Mouse (Mus musculus) cortical plate, adult 2 months (tissue): ENCODE measurements at regions not wholly inside any gene's neighbourhood (a gene's known extent, or its start where the extent isn't known, plus 50 kb on each side); places are given as distances from the start of the nearest gene placed in this dataset.

Source experiments
- H3K27ac ChIP-seq: fragments of 200-500 bp; 2 replicates; pipeline ENCODE4 v1.5.1; 2012; ENCODE audit warnings: low read length, control low read depth, inconsistent platforms; ENCODE audit not compliant: insufficient read depth
- H3K4me1 ChIP-seq: fragments of 200-500 bp; 2 replicates; pipeline ENCODE4 v1.6.1; 2011; ENCODE audit warnings: low read length; ENCODE audit not compliant: control insufficient read depth, insufficient read depth
- H3K4me3 ChIP-seq: fragments of 200-500 bp; 2 replicates; pipeline ENCODE4 v1.5.1; 2011; ENCODE audit warnings: mild to moderate bottlenecking, low read length, control low read depth; ENCODE audit not compliant: insufficient read depth
- CTCF ChIP-seq: fragments of 200-500 bp; IDR thresholded peaks from 2 replicates; pipeline ENCODE4 v1.5.1; 2011; ENCODE audit warnings: mild to moderate bottlenecking, control low read depth, low read length; ENCODE audit not compliant: insufficient read depth; ENCODE audit errors: extremely low read depth
- POLR2A ChIP-seq: fragments of 200-500 bp; IDR thresholded peaks from 2 replicates; pipeline ENCODE4 v1.6.1; 2011; ENCODE audit warnings: mild to moderate bottlenecking, low read length, control low read depth; ENCODE audit not compliant: insufficient read depth; ENCODE audit errors: extremely low read depth

DNA sequence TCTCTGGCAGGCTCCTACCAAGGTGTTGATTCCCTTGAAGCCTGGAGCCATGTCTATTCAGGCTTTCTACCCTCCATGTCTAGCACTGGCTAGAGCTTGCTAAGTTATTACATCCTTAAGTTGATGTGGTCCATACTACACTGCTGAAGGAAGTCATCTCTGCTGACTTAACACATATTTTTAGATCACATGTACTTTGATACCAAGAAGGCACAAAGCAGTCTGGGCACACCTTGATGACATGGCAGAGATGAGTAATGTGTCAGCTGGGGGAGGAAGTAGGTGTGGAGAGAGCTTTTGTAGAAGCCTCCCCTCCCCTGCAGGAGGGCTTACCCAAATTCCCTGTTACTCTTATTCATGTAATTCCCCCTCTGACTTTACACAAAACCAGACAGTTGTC, 187.6 kb upstream of the Prdm1 start:
- TF ChIP-seq CTCF (no peak), POLR2A (no peak)
- Histone ChIP-seq H3K27ac (no peak overlapping the region), H3K4me1 (no peaks in the 10 kb centered on the region), H3K4me3 (no peak overlapping the region)

DNA sequence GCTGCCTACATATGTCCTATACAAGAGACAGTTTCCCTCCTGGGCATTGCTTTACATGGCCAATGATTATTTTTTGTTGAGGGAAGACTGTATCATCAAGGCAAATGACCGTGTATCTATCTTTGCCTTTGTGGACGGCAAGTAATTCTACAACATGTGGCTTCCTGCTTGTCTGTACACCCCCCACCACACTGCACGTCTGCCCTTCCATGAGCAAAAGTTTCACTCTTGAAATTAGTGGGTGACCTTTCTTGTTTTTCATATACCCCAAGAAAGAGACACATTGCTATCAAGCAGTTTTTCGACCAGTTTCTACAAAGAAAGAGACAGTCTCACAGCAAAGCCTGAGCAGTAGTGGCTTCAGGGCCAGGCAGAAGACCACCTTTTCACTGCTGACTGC, 180.5 kb upstream of the Prdm1 start:
- Histone ChIP-seq H3K4me1 (no peaks in the 10 kb centered on the region), H3K4me3 (no peak overlapping the region), H3K27ac (no peak overlapping the region)
- no peak for TF ChIP-seq CTCF
- no peak for TF ChIP-seq POLR2A

DNA sequence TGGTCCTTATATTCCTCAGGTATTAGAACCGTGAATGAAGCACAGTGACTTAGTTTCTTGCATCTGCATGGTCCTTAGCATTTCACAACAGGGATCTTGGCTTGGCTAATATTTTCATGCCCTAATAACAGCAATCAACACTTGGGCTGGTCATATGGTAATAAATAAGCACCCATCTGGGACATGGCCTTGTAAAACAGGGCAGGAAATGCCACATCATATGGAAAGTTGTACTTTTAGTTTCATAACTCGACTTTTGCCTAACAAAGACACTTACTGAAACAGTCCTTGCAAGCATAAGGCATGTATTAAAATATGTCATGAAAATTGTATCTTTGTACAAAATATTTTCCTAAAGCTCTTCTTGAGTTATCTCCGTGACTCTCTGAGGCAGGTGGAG, 175.8 kb upstream of the Prdm1 start:
- TF ChIP-seq CTCF, result no peak
- TF ChIP-seq POLR2A, result no peak
- Histone ChIP-seq H3K27ac (no peak overlapping the region), H3K4me1 (no peaks in the 10 kb centered on the region), H3K4me3 (no peak overlapping the region)

DNA sequence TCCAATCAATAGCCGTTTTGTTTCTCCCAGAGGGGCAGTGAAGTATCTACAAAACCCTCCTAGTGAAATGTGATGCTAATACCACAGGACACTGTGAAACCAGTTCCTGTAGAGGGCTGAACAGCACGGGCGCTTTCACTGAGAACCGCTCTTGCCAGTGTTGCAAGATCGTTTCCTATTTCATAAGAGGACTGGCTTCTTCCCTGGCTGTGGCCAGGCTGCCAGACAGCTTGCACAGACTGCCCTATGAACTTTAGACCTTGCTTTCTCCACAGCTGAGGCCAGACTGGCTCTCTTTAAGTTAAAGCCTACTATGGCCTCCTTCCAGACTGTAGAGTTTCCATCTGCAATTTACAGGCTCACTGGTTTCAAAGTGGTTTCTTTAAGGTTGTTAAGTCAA, 173.8 kb upstream of the Prdm1 start:
- H3K4me1 ChIP-seq, result no peaks in the 10 kb centered on the region
- H3K27ac ChIP-seq, result no peak overlapping the region
- H3K4me3 ChIP-seq, result no peak overlapping the region
- TF ChIP-seq CTCF (no peak), POLR2A (no peak)

DNA sequence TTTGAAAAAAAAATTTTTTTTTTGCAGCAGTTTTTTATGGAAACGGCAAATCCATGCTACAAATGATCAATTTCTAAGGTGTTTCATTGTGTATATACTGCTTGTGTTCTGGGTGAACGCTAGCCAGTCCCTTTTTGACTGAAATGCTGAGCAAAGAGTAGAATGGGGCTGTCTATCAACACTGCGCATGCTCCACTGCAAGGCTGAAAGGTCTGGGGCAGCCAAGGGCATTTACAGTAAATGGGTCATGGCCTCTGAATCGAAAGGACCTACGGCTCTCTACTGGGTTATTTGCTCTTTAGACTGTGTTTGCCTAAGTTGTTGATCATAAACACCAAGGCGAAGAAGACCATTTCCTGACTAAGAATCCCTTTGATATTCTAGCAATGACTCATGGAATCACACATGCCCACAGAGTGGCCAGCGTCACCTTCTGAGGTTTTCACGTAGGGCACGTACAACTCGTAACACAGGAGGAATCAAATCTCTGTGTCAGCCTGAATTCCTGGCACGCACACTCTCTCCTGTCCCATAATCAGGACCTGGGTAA, 171.8 kb upstream of the Prdm1 start:
- TF ChIP-seq CTCF (no peak), POLR2A (no peak)
- no peaks in the 10 kb centered on the region for H3K4me1 ChIP-seq
- H3K27ac ChIP-seq, result no peak overlapping the region
- H3K4me3 ChIP-seq, result no peak overlapping the region

DNA sequence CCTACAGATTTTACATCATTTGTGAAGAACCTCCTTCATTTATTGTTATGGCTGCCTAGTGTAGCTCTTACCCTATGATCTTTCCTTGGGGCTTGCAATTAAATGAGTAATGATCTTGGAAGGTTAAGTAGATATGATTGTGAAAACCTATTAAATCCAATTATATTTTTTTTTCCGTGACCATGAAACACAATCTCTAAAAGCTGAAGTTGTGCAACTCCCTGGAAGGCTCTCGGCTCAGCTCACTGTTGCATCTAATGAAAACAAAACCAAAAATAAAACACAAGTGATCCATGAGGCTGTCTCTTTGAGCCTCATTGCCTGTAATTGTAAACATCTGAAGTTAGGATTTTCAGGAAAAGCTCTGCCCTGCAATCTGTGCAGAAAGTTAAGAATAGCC, 169.7 kb upstream of the Prdm1 start:
- Histone ChIP-seq H3K27ac (no peak overlapping the region), H3K4me1 (no peaks in the 10 kb centered on the region), H3K4me3 (no peak overlapping the region)
- no peak for TF ChIP-seq POLR2A

DNA sequence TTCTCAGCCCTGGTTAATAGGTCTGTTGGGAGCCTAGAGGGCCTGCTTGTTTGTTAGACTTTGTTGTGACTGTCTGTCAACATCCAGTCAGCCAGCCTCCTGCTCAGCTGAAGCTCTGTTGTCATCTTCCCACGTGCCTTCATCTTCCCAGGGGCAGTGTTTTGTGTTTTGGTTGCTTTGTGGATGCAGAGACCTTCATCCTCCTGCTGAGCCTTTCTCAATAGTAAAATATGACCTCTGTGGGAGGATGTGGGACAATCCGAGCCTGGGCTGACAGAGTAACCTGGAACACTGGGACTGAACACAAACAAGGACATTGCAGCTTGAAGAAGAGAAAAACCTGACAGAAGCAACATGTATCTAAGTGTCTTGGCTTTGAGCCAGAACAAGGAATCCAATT, 168.7 kb upstream of the Prdm1 start:
- Histone ChIP-seq H3K4me3 (no peak overlapping the region), H3K27ac (no peak overlapping the region), H3K4me1 (no peaks in the 10 kb centered on the region)
- TF ChIP-seq POLR2A (no peak), CTCF (no peak)

DNA sequence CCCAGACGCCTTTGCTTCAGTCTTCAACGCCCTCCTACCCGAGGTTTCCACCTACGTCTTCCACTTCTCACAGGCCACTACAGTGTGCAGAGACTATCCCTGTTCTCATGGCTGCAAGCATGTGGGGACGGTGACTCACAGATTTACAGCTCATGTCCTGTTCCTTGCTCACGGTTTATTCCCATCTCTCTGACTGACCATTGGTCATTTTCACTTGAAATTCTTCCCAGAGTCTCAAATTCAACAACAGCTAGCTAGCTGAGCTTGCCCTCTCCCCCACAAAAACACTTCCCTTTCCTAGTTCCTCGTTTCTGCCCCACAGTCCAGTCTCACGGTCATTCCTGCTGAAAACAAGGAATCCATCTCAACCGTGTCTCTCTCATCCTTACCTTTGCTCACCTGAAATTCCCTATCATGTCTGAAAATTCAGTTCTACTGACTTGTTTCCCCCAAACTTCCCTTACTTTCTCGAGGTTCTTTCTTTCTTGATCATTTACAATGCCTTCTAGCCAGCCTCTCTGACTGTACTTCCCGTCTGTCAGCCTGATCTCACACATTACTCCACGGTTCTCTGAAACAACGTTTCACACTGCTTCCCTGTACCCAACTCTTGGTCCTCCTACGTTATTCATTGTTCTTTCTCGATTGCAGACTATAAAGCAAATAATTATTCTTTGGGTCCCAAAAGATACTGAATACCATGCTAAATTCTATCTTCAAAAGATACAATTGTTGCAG, 163.5 kb upstream of the Prdm1 start:
- Histone ChIP-seq H3K27ac (no peak overlapping the region), H3K4me3 (no peak overlapping the region), H3K4me1 (no peaks in the 10 kb centered on the region)
- TF ChIP-seq POLR2A, result no peak
- no peak for TF ChIP-seq CTCF

DNA sequence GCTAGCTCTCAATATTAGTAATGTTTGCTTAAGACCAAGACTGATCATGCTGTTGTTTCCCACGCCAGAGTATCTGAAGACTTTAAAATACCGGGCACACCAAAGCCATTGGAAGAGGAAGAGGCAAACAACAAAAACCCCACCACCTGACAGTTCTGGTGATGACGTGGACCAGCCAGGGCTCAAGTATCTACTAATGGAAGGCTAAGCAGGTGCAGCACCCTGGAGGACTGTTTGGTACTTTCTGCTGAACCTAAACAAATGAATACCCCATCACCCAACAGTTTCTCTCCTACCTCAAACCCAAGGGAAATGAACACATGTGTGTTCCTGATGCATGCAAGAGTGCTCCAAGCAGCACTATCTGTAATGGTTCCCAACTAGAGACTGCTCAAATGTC, 160.3 kb upstream of the Prdm1 start:
- TF ChIP-seq CTCF (no peak), POLR2A (no peak)
- H3K27ac ChIP-seq, result no peak overlapping the region
- no peak overlapping the region for H3K4me3 ChIP-seq
- no peaks in the 10 kb centered on the region for H3K4me1 ChIP-seq

DNA sequence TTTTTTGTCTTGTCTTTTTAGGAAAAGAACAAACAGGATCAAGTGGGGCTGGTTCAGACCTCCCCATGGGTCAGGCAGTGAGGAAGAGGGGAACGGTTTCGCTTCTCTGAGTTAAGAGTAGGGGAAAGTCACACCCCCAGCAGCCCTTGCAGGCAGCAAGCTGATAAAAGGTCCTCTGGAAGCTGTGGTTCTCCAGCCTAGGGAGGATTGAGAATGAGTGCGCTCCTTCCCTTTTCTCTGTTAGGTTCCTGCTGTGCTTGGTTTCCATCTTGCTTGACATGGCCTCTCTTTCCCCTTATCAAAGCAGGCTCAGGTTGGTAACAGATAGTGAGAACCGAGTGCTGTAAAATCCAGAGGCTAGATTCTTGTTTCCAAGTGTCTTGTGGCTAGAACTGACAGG, 157.8 kb upstream of the Prdm1 start:
- Histone ChIP-seq H3K4me1 (no peaks in the 10 kb centered on the region), H3K4me3 (no peak overlapping the region), H3K27ac (no peak overlapping the region)
- TF ChIP-seq CTCF (no peak), POLR2A (no peak)

DNA sequence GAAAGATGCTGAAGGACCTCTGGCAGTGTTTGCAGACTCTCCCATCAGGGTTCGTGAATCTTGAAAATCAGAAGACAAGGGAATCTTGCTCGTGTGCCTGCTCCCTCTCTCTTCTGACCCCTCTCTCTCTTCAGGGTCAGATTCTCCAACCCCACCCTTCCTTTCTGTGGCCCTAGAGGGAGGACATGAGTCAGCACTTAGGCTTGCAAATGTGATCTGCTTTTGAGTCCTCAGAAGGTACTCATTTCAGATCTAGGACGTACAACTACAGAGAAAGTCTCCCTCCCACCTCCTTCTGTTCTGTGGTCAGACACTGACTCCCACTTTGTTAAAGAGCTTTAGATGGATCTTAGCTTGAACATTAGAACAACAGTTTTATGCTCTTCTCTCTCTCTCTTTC, 156.9 kb upstream of the Prdm1 start:
- Histone ChIP-seq H3K4me3 (no peak overlapping the region), H3K4me1 (no peaks in the 10 kb centered on the region), H3K27ac (no peak overlapping the region; the same call in 1 of the 2 replicates)
- TF ChIP-seq POLR2A, result no peak
- no peak for TF ChIP-seq CTCF
